Mouse (Mus musculus) layer of hippocampus, postnatal 10 days (tissue): Measurements from ENCODE around the gene Fermt2. TPM values are rescaled to one million over a fixed set of nuclear protein-coding genes. Genes with fewer than 3 reads are reported as not detected.
"Not testable (repeated sequence)": the region's sequence is repeated elsewhere in the genome, so short reads cannot be mapped to it uniquely, and the experiment has no call there.

Source experiments
- DNase-seq, 2 experiments: peaks; one replicate each; pipeline ENCODE4 v3.0.0; 2021; ENCODE audit warnings: low spot score in 2 of 2
- total RNA-seq, 2 experiments: library from RNA; stranded (reverse); gene quantifications; 2 replicates each; pipeline ENCODE4 v1.2.3; 2021

The Fermt2 gene
- total RNA-seq, 2 experiments from 2014 or later, result 90.8 to 117 TPM

DNA sequence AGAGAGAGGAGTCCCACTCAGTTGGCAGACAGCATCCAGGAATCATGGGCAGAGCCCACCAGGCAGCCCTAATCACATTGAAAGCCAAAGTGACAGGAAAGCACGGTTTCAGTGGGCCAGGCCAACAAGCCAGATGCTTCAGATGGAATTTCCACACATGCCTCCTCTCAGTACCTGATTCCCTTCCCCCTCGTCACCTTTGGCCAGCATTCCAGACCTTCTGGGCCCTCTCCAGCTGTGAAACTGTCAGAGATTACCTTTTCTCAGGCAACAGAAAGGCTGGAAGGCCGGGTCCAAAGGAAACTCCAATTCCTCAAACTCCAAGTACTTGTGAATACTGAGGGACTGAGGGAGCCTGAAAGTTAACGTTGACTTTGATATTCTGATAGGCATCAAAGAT, 19.1 kb downstream of the Fermt2 start:
- no peak for DNase-seq

DNA sequence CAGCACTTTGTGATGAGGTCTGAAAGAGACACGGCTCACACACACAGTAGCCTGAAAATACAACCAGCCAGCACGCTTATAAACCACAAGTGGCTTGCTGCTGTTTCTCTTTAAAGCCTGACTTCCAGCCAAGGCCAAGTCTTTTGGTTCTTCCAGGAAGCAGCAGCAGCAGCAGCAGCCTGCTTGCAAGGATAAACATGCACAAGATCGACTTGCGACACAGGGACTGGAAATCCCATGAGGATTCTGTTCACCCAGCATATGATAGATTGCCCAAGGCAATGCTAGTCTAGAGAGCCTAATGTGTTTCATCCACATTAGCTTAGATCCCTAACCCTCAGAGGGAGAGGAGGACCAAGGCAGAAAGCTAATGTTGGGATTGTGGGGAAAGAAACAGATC, 22.0 kb downstream of the Fermt2 start:
- no peak for DNase-seq

DNA sequence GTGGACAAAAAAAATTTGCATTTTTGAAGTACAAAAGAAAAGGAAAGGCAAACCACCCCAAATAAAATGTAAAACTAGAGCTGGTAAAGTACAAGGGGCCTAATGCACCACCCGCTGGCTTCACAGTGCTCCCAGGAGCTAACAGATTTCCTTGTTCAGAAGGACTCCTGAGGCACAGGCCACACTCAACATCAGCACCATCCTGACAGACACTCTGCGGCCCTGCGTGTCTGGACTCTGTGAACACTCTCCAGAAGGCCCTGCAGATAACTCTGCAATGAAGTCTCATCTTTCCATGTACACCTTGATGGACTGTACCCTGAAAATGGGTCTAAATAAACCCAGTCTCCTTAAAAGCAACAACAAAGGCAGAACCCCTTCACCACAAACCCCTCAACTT, 22.5 kb downstream of the Fermt2 start:
- DNase-seq, result no peak

DNA sequence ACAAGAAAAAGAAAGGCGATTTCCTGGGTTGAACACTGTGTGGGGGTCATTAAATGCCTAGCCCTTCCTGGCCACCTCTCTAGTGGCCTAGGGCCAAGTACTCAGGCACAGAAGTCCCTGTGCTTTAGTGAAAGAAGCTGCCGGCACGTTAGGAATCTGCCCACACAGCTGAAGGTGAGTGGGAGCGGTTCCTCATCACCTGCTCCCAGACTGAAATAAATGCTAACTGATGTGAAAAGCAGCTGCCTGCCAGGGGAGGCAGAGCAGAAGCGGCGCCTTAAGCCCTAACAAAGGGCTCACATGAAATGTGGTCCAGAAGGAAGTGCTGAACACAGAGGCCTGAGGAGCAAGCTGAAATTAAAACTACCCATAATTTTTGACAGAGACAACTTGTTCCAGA, 22.9 kb downstream of the Fermt2 start:
- DNase-seq, result no peak

DNA sequence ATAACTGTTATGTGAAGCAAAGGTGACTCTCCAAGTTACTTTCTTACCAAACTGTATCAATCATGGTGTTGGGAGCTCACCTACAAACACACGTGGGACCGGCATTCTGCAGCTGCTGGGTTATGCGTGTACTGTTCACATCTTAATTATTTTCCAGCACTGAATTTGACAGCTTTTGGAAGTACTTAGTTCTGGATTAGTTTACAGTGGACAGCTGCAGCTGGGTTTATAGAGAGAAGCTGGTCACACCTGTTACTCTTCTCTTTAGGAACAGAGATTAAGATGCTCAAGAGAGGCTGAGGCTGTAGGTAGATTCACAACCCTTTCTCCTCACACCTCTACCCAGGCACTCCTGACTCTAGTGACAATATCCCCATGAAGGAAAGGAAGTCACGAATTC, 23.8 kb downstream of the Fermt2 start:
- DNase-seq, result no peak

DNA sequence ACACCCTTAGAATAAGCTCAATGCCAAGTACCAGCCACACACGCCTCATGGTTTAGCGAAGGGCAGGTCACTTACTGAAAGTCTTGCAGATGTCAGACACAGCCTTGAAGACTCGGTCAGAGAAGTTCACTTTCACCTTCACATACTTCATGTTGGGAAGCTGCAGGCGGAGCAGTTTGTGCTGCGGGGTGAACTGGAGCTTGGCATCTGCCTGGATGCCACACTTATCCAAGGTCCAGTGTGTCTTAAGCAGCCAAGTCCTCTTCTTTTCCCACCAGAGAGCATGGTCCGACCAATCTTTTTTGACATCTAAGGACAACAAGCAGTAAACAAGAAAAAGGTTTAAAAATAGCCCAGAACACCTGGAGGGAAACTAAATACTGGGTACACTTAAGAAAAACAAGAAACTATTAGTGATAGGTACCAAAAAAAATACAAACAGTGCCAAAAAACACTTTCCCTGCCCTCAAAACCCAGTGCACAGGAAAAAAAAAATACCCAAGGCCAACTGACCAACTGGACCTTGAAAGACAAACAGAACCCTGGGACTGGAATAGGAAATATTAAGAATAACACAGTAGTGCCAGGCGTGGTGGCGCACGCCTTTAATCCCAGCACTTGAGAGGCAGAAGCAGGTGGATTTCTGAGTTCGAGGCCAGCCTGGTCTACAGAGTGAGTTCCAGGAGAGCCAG, 25.4 kb downstream of the Fermt2 start:
- no peak for DNase-seq

DNA sequence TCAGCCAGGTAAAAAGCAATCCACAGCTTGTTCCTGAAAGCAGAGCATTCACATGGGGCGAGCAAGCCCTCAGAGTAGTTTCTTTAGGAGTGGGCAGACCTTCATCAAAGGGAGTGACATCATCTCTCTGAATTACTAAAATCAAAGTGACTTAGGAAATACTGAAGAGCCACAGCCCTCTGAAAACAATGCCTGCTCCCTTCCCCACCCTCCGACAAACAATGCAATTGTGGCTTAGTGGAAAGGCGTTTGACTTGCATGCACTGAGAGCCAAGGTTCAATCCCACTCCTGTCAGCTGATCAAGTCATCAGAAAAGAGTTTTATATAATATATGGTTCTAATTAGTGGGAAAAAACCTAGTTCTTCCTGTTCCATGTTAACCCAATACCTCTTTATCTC, 26.0 kb downstream of the Fermt2 start:
- no peak for DNase-seq

DNA sequence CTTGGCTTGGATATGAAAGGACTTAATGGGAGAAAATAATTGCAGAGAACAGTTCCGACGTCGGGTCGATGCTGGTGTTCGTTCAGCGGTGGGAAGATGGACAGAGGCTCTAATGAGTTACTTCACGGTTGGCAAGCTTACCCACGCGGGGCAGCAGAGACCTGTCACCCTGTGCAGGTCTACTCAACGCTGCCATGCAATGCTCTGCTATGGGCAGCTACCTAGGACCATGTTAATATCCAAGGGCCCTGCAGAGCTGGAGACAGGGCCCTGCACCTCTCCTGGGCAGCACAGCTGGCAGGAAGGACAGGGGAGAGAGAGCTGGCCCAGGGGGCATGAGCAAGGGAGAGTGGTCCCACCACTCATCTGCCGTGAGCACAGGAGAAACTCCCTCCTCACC, 29.9 kb downstream of the Fermt2 start:
- DNase-seq, result no peak

DNA sequence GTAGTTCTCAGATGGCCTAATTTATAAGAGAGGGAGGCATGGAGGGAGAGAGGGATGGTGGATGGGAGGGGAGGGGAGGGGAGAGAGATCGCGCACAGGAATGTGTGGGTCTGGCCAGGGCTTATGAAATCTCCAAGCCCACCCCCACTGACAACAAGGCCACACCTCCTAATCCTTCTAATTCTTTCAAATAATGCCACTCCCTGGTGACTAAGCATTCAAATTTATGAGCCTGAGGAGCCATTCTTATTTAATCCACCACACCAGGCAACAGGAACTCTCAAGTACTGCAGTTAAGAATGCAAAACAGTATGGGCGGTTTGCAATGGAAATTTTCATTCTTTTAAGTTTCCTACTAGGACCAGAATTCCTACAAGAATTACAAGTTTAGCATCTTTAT, 32.8 kb downstream of the Fermt2 start:
- DNase-seq, result no peak

DNA sequence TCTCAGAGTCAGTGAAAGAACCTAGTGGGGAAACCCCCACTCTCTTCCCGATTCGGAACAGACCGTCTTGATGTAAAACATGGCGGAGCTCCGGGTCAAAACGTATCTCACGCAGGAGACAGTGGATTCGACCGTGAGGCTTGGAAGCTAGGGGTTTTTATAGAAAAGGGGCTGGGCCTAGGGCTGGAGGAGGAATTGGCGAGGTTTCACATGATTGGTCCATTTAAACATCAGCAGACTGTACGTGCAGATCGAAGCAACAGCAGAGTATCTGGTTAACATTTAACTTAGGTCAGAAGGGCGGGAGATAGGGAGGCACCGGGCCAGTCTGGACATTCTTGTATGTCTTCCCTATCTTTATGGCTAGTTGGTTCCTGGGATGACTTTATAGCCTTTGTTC, 34.1 kb downstream of the Fermt2 start:
- not testable (repeated sequence) for DNase-seq

DNA sequence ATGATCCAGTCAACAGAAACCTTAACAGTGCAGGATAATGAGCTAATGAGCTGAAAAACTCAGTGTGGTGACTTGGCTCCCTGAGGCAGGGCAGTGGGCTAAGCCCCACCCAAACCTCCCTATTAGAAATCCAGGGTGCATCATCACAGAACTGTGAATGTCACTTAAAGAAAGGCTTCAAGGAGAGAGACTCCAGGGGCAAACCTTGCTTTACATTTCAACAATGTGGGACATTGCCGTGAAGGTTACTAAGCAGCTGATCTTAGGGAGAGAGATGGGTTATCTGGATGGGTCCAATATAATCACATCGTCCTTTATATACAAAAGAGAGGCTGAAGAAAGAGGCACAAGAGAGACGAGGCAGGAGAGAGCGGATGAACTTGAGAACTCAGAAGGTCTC, 36.0 kb downstream of the Fermt2 start:
- DNase-seq, result no peak

DNA sequence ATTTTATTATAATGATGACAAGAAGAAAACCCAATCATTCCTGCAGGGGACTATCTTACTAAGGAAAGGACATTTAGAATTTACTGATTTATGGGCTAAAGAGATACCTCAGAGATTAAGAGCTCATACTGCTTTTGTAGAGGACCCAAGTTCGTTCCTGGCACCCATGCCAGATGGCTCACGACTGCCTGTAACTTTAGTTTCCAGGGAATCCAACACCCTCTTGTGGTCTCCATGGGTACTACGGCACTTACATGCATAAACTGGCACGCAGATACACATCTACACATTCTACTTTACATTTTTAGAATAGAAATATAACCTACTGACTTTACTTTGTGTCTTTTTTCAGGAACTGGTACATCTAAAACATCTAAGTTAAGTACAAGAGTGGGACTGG, 37.2 kb downstream of the Fermt2 start:
- DNase-seq, result no peak

DNA sequence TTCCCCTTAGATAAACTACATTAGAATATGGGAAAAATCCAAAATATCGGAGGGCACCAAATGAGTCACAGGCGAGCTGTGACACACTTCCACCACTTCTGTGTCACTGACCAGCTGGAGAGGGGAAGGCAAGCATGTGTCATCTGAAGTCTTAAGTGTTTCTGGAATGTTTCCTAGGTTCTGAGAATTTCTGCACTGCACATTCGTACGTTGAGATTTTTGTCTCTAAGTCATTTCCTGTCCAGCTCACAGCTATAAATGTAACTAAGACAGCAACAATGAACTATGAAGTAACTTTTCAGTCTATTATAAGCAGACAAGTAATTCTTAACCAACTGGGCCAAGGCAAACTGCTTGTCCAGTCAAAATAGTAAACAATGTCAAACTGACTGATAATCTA, 37.9 kb downstream of the Fermt2 start:
- no peak for DNase-seq

DNA sequence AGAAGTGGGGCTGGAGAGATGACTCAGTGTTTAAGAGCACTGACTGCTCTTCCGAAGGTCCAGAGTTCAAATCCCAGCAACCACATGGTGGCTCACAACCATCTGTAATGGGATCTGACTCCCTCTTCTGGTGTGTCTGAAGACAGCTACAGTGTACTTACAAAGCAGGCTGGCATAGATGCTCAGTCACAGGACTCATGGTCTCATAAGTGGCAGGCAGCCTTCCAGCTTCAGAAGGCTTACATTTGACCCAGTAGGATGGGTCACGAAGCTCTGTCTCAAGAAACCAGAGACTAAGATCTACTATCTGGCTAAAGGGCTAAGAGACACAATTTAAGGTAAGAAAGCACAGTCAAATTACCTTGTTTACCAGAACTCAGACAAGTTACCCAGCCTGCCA, 42.7 kb downstream of the Fermt2 start:
- DNase-seq, result not testable (repeated sequence)

DNA sequence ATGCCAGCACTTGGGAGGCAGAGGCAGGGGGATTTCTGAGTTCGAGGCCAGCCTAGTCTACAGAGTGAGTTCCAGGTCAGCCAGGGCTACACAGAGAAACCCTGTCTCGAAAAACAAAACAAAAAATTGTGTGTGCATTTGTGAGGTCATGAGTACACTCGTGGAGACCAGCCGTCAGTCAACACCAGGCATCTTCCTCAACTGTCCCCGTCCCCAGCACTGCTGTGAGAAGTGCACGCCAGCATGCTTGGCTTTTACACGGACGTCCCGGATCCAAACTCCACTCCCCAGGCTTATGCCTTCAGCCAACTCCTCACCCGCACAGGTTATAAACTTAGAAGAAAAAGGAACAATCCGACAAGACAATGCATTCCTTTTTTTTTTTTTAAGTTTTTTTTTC, 46.6 kb downstream of the Fermt2 start:
- not testable (repeated sequence) for DNase-seq

DNA sequence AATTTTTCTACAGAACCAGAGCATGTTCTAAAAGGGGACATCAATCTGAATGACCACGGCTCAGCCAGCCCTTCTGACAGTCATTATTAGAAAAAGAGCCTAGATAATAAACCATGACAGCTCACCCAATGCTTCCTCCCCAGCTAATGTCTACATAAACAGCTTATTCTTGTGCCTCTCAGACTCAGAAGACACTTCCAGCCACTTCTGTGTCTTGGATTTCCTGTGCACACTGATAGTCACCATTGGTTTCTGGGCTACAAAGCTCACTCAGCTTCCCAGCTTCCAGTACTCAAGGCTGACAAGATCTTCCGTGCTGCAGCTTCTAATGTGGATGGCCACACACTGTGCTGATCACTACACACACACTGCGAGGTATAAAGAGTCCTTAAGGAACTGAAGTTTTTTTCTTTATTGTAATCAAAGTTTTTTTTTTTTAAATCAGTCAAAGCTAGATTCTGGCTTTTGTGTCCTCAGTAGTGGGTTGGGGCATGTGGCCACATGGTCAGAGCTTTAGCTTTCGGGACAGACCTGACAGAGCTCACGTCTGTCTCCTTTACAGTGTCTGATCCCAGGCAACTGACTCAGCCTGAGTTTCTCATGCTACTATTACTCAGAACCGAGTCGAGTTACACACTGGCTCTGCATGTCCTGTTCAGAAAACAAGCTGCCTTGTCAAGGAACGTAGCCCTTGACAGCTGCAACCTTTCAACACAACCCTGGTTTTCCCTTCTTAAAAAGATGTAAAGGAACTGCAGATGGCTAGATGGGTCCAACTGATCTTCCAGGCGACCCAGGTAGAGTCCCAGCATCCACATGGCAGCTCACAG, 50.7 kb downstream of the Fermt2 start:
- no peak for DNase-seq

DNA sequence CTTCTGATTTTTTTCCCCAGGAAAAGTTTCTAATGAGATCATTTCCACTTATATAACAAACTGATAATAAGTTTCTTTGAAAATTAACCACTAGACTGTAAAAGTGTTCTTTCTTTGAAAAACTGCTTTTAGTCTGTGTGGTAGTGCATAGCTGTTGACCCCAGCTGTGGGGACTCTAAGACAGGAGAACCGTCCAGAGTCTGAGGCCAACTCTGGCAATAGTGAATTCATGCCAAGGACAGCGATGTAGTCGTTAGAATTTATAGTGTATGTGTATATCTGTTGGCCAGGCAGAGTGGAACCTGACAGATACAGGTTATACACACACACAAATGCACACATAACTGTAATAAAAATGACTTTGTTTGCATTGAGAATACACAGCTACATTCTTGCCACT, 51.4 kb downstream of the Fermt2 start:
- no peak for DNase-seq

DNA sequence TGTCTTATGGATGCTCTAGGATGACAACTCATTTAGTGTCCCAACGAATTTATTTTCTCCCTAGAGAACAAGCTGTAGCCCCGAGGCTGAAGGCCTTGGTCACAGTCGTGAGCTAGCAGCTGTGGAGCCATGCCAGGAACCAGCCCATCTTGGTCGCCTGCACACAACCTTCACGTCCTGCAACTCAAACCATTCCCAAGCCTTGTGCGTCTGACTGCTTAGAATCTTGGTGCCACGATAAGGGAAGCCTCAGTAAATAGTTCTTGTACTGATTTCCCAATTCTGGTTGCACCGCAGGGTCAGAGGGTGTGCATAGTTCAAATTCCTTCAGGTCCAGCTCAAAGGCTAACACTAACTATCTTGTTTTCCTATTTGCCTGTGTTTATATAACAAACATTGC, 52.3 kb downstream of the Fermt2 start:
- DNase-seq, result no peak

DNA sequence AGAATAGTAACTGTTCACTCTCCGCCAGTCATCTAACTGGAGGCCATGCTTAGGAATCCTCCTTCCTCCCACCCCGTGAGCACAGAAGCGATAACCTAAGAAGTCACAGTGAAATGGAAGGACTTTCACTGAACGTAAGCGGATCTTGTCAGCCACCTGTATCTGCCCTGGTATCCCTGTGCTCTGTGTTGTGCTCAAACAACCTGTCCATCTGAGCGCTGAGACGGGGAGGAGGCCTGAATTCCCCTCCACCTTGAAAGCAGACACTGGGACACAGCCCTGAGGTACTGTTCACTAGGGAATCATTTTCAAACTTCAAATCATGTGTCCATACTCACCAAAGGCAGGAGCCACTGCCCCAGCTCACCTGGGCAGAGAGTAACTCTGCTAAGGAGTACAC, 52.9 kb downstream of the Fermt2 start:
- no peak for DNase-seq

DNA sequence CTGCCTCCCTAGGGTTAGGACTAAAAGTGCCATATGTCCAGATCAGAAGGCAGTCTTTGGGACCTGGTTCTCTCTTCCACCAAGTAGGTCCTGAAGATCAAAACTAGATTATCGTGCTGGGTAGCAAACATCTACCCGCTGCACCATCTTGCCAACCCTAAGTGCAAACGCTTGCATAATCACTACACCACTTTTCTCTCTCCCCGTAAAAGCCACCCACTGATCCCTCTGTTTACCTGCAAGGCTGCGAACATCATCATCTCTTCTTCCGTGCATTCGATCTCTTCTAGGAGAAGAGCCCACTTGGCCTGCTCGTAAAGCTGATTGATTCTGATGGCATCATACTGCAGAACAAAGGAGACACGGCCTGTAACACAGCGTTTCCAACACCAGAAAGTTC, 57.4 kb downstream of the Fermt2 start:
- DNase-seq, result no peak

DNA sequence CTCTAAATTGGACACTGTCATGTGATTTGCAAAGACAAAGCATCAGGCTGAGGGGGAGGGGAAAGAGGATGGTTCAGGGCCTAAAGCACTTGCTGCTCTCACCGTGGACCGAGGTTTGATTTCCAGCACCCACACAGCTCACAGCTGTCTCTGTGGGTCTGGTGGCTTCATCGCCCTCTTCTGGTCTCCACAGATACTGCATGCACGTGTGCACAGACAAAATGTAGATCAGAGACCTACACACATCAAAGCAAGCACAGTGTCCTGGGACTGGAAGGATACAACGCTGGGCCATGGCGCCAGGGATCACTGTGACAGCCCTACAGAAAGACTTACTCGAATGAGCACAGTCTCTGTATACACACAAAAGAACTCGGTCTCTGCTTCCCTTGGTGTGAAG, 60.5 kb downstream of the Fermt2 start:
- no peak for DNase-seq

DNA sequence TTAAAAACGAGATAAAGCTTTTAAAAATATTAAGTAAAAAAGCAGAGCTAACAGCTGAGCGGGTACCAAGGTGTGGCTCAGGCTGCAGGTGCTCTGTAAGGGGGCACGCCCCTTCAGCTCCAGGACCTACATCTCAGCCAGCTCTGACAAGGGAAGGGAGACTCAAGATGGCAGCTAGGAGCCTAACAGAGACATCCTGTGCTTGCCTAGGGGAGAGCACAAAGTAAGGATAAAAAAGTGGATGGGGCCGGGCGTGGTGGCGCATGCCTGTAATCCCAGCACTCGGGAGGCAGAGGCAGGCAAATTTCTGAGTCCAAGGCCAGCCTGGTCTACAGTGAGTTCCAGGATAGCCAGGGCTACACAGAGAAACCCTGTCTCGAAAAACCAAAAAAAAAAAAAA, 63.5 kb downstream of the Fermt2 start:
- DNase-seq, result not testable (repeated sequence)
